Mouse (Mus musculus): ENCODE measurements around the gene Synj2.

- no peak for TF ChIP-seq MAFK (IDR thresholded peaks at IDR 0.05; ENCODE audit: borderline replicate concordance, low read depth, low read length)
- TF ChIP-seq CTCF (IDR thresholded peaks at IDR 0.05 in 2 of 3, conservative IDR thresholded peaks at IDR 0.05 in 1 of 3; ENCODE audit: control insufficient read depth in 1 of 3, insufficient read depth in 1 of 3, low read depth in 2 of 3, low read length in 3 of 3, poor library complexity in 1 of 3, severe bottlenecking in 1 of 3): no peak
- TF ChIP-seq UBTF (IDR thresholded peaks at IDR 0.05; ENCODE audit: borderline replicate concordance, insufficient read depth, low read depth, low read length): no peak
- TF ChIP-seq POLR2A (IDR thresholded peaks at IDR 0.05; ENCODE audit: control insufficient read depth in 1 of 2, insufficient read depth in 1 of 2, low read depth in 1 of 2, low read length in 2 of 2, poor library complexity in 1 of 2): no peak
- TF ChIP-seq JUND (IDR thresholded peaks at IDR 0.05; ENCODE audit: low read depth, low read length): no peak
- no peak for TF ChIP-seq RAD21 (IDR thresholded peaks at IDR 0.05; ENCODE audit: low read depth, low read length)
- no peak for TF ChIP-seq MYB (IDR thresholded peaks at IDR 0.05; ENCODE audit: low read depth, low read length)
- TF ChIP-seq ZNF384 (IDR thresholded peaks at IDR 0.05; ENCODE audit: low read depth, low read length): no peak
- no peak for TF ChIP-seq ELF1 (IDR thresholded peaks at IDR 0.05; ENCODE audit: low read depth, low read length)
- no peak for TF ChIP-seq SIN3A (IDR thresholded peaks at IDR 0.05; ENCODE audit: low read length)
Observed at GRCm38 (mm10) chr17:5942156-5942555, 1.1 kb downstream of the Synj2 start.
